In genomic region chr8:120119931-120120330, GRCm38 (mm10) we compare ENCODE assay signal across 26 mouse cellular contexts. TPM values are rescaled to one million over a fixed set of nuclear protein-coding genes. Genes with fewer than 3 reads are reported as not detected.
DNase-seq lines count a peak whose midpoint lies in the region; ATAC-seq lines count a peak whose summit lies in the region.
"Had no signal": no experiment of that assay in that cellular context is flagged by ENCODE, and none has a peak within 500 bp of the region (broad histone marks: within the 10 kb centered on the region; RNA-seq: fewer than 3 reads in every experiment).

No protein-coding gene starts in this region.

- H3K27me3 ChIP-seq in heart, embryonic 10.5 days (ENCODE audit: insufficient read depth, poor library complexity, severe bottlenecking): peaks cover 29% of the 10 kb centered on the region
- peaks cover 3% of the 10 kb centered on the region; the same call in 1 of the 2 replicates for H3K27me3 ChIP-seq in heart, embryonic 16.5 days (ENCODE audit: control insufficient read depth, insufficient read depth, low read length)
- peaks cover 29% of the 10 kb centered on the region for H3K27me3 ChIP-seq in midbrain, embryonic 12.5 days
- peaks cover 7% of the 10 kb centered on the region; the same call in 1 of the 2 replicates for H3K27me3 ChIP-seq in midbrain, embryonic 14.5 days (ENCODE audit: control insufficient read depth, insufficient read depth, low read length)
- H3K27me3 ChIP-seq: Patski had no signal

- H3K4me2 ChIP-seq in heart, embryonic 16.5 days (ENCODE audit: low read depth, low read length): peak overlapping the region; percentile 39
- H3K4me2 ChIP-seq in midbrain, embryonic 12.5 days (replicated peaks): no peak overlapping the region
- no peak overlapping the region for H3K4me2 ChIP-seq in midbrain, embryonic 14.5 days (ENCODE audit: low read length)
- H3K4me2 ChIP-seq: forebrain, embryonic 13.5 days; hindbrain, embryonic 13.5 days; limb, embryonic 15.5 days; lung, embryonic 14.5 days had no signal

- H3K9me3 ChIP-seq in heart, embryonic 10.5 days: no peaks in the 10 kb centered on the region
- H3K9me3 ChIP-seq in heart, embryonic 16.5 days (replicated peaks; ENCODE audit: control insufficient read depth, low read length): no peaks in the 10 kb centered on the region
- H3K9me3 ChIP-seq in midbrain, embryonic 12.5 days: no peaks in the 10 kb centered on the region
- no peaks in the 10 kb centered on the region for H3K9me3 ChIP-seq in midbrain, embryonic 14.5 days (ENCODE audit: control insufficient read depth, low read length)
- H3K9me3 ChIP-seq: forebrain, embryonic 13.5 days; G1E; hindbrain, embryonic 13.5 days; limb, embryonic 15.5 days had no signal

- peaks cover 70% of the 10 kb centered on the region for H3K4me1 ChIP-seq in heart, embryonic 10.5 days
- H3K4me1 ChIP-seq in heart, embryonic 16.5 days (ENCODE audit: control insufficient read depth, insufficient read depth, low read length): peaks cover 45% of the 10 kb centered on the region
- H3K4me1 ChIP-seq in midbrain, embryonic 12.5 days: peaks cover 19% of the 10 kb centered on the region
- peaks cover 10% of the 10 kb centered on the region for H3K4me1 ChIP-seq in midbrain, embryonic 14.5 days (ENCODE audit: control insufficient read depth, insufficient read depth, low read length)

- DNase-seq in heart, embryonic 10.5 days (ENCODE audit: low spot score): no peak
- no peak for DNase-seq in heart, adult 11 months
- DNase-seq in heart, postnatal 4 days: no peak
- no peak for DNase-seq in midbrain, embryonic 14.5 days
- DNase-seq in kidney, adult 11 months: no peak
- DNase-seq: adrenal gland, adult 2 months; B cell, adult 2 months; cerebellum, adult 2 months; gastrocnemius, postnatal 36 days; kidney, adult 2 months; layer of hippocampus, adult 9-11 months; left cerebral cortex, postnatal 4 days; lung, embryonic 14.5 days had no signal

- H3K36me3 ChIP-seq in heart, embryonic 10.5 days: peaks cover 8% of the 10 kb centered on the region; the same call in 1 of the 2 replicates
- no peaks in the 10 kb centered on the region for H3K36me3 ChIP-seq in heart, embryonic 16.5 days (ENCODE audit: control insufficient read depth, insufficient read depth)
- H3K36me3 ChIP-seq in midbrain, embryonic 12.5 days: no peaks in the 10 kb centered on the region
- no peaks in the 10 kb centered on the region for H3K36me3 ChIP-seq in midbrain, embryonic 14.5 days (ENCODE audit: control insufficient read depth, insufficient read depth, low read length)
- H3K36me3 ChIP-seq: G1E; hindbrain, embryonic 13.5 days; limb, embryonic 15.5 days had no signal

- H3K9ac ChIP-seq in heart, embryonic 16.5 days (ENCODE audit: low read length): peak overlapping the region; percentile 58
- H3K9ac ChIP-seq in midbrain, embryonic 12.5 days (replicated peaks): no peak overlapping the region
- no peak overlapping the region for H3K9ac ChIP-seq in midbrain, embryonic 14.5 days (replicated peaks; ENCODE audit: low read length)
- H3K9ac ChIP-seq: forebrain, embryonic 13.5 days; hindbrain, embryonic 13.5 days; limb, embryonic 15.5 days; liver, embryonic 14.5 days; lung, embryonic 14.5 days had no signal

- WGBS in heart, embryonic 10.5 days: 38% methylated on average over 6 of the region's 6 CpGs
- whole genome bisulfite sequencing in heart, embryonic 16.5 days: 24% methylated on average over 6 of the region's 6 CpGs
- WGBS in midbrain, embryonic 12.5 days: 87% methylated on average over 6 of the region's 6 CpGs
- 87% methylated on average over 6 of the region's 6 CpGs for WGBS in midbrain, embryonic 14.5 days

- peak overlapping the region; percentile 89 for H3K27ac ChIP-seq in heart, embryonic 10.5 days
- peak overlapping the region; percentile 85 for H3K27ac ChIP-seq in heart, embryonic 16.5 days (ENCODE audit: low read length)
- H3K27ac ChIP-seq in midbrain, embryonic 12.5 days (replicated peaks): 0 out of 2 replicates have a peak overlapping the region, but pooled peaks have one; percentile 30
- no peak overlapping the region for H3K27ac ChIP-seq in midbrain, embryonic 14.5 days (replicated peaks; ENCODE audit: low read depth, low read length)
- H3K27ac ChIP-seq: forebrain, embryonic 13.5 days; hindbrain, embryonic 13.5 days; kidney, postnatal 0 days; limb, embryonic 15.5 days; liver, embryonic 14.5 days had no signal

- 0 out of 2 replicates have a peak overlapping the region, but pooled peaks have one; percentile 19 for H3K4me3 ChIP-seq in heart, embryonic 10.5 days
- no peak overlapping the region for H3K4me3 ChIP-seq in heart, embryonic 16.5 days (ENCODE audit: low read length)
- H3K4me3 ChIP-seq in midbrain, embryonic 12.5 days: no peak overlapping the region
- H3K4me3 ChIP-seq in midbrain, embryonic 14.5 days (replicated peaks; ENCODE audit: low read depth, low read length): no peak overlapping the region
- H3K4me3 ChIP-seq: forebrain, embryonic 13.5 days; hindbrain, embryonic 13.5 days; limb, embryonic 15.5 days had no signal

- peak; percentile 28; the same call in 1 of the 2 replicates for ATAC-seq in heart, embryonic 16.5 days (replicated peaks; ENCODE audit: extremely low read depth, insufficient read depth, low FRiP score)
- no peak for ATAC-seq in midbrain, embryonic 12.5 days (ENCODE audit: low FRiP score, low read depth)
- no peak for ATAC-seq in midbrain, embryonic 14.5 days (ENCODE audit: low FRiP score, low TSS enrichment)
- ATAC-seq: forebrain, embryonic 13.5 days; inflammation-experienced regulatory T-cells, adult 6 months; Patski had no signal

RNA-seq across cellular contexts. Expression of gene 6430548M08Rik, which starts 6.0 kb away (rescaled TPM):
- 8.2 and 11.9 TPM in 2 replicates for polyA plus RNA-seq in heart, embryonic 10.5 days (2016; fragmentation: Nextera tagmentation; extraction: Ambion mirVana)
- polyA plus RNA-seq in heart, embryonic 16.5 days (2015; fragmentation: Nextera tagmentation; extraction: Ambion mirVana): 8.4 and 9.4 TPM in 2 replicates
- total RNA-seq in heart, postnatal 4 days (2021): 10 to 100 TPM; 19.3 to 23.8 TPM
- 16.6 and 20.8 TPM in 2 replicates for polyA plus RNA-seq in midbrain, embryonic 12.5 days (2016; fragmentation: Nextera tagmentation; extraction: Ambion mirVana)
- 35.5 and 38.8 TPM in 2 replicates for polyA plus RNA-seq in midbrain, embryonic 14.5 days (2014; fragmentation: Nextera tagmentation; extraction: Ambion mirVana)

RNA-seq across cellular contexts. Expression of gene Zdhhc7, which starts 18.6 kb away (rescaled TPM):
- 35.5 and 37.3 TPM in 2 replicates for polyA plus RNA-seq in heart, embryonic 10.5 days (2016; fragmentation: Nextera tagmentation; extraction: Ambion mirVana)
- polyA plus RNA-seq in heart, embryonic 16.5 days (2015; fragmentation: Nextera tagmentation; extraction: Ambion mirVana): 35.8 and 37.8 TPM in 2 replicates
- total RNA-seq in heart, postnatal 4 days (2021): 10 to 100 TPM; 39.5 to 40.8 TPM
- 32.1 and 35.4 TPM in 2 replicates for polyA plus RNA-seq in midbrain, embryonic 12.5 days (2016; fragmentation: Nextera tagmentation; extraction: Ambion mirVana)
- polyA plus RNA-seq in midbrain, embryonic 14.5 days (2014; fragmentation: Nextera tagmentation; extraction: Ambion mirVana): 22.3 and 26.7 TPM in 2 replicates

RNA-seq across cellular contexts. Expression of gene Fam92b, which starts 57.3 kb away (rescaled TPM):
- polyA plus RNA-seq in heart, embryonic 10.5 days (2016; fragmentation: Nextera tagmentation; extraction: Ambion mirVana): 0.16 and 0.31 TPM in 2 replicates
- 0.66 and 0.79 TPM in 2 replicates for polyA plus RNA-seq in heart, embryonic 16.5 days (2015; fragmentation: Nextera tagmentation; extraction: Ambion mirVana)
- total RNA-seq in heart, postnatal 4 days (2021): not detected
- polyA plus RNA-seq in midbrain, embryonic 12.5 days (2016; fragmentation: Nextera tagmentation; extraction: Ambion mirVana): 1.3 and 2.3 TPM in 2 replicates
- 0.92 and 1.8 TPM in 2 replicates for polyA plus RNA-seq in midbrain, embryonic 14.5 days (2014; fragmentation: Nextera tagmentation; extraction: Ambion mirVana)
- total RNA-seq: CH12.LX; G1E; gastrocnemius, postnatal 36 days; left cerebral cortex, postnatal 4 days; monocyte, adult 5-6 weeks; neutrophil, adult 5-6 weeks had no signal
- polyA plus RNA-seq: G1E; inflammation-experienced regulatory T-cells, adult 6 months; kidney, adult 2 months; kidney, postnatal 0 days; limb, embryonic 15.5 days; liver, embryonic 14.5 days; lung, embryonic 14.5 days had no signal
